Mouse (Mus musculus) small intestine, adult 2 months (tissue): ENCODE results near the gene Ankrd65.
A peak's percentile ranks its signal among the peaks of the same experiment; 100 is the strongest.

Experiments used
- CTCF ChIP-seq: fragments of 200-500 bp; IDR thresholded peaks from 2 replicates; pipeline ENCODE4 v1.5.1; 2012; ENCODE audit warnings: low read depth, mild to moderate bottlenecking, control low read depth, inconsistent platforms, low read length, moderate library complexity, mixed read lengths; ENCODE audit not compliant: insufficient replicate concordance, insufficient read length; ENCODE audit errors: extremely low read depth
- POLR2A ChIP-seq: fragments of 200-500 bp; IDR thresholded peaks from 2 replicates; pipeline ENCODE4 v1.6.1; 2012; ENCODE audit warnings: low read depth, mild to moderate bottlenecking, control low read depth, inconsistent platforms, low read length, moderate library complexity

DNA sequence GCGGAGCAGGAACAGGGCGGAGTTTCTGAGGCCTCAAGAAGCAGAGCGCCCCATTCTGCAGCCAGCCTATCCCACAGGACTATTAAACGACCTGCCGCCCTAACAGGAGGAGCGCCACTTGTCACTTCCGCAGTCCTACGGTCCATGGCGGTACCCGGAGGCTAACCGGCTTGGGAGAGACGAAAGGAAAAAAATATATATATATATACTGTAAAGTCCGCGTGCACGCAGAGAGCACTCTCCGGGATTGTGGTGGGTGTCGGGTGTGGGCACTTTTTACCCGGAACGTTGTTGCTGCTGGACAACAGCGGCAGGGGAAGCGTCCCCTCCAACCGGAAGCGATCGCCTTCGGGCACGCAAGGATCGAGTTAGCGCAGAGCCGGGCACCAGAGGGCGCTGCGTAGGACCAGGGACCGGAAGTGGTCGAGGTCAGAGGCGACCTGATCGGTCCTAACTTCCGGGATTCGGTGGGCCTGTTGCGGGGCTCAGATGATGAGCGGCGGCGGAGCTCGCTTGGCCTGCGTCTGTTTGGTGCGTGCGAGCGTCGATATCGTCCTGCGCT, 41.0 kb downstream of the Ankrd65 start, which contains the start of gene Aurkaip1:
- peak; percentile 76; the same call in 1 of the 2 replicates for TF ChIP-seq CTCF
- no peak; the same call in 1 of the 2 replicates for TF ChIP-seq POLR2A
